Mouse (Mus musculus) forebrain, embryonic 16.5 days (tissue): ENCODE data around the gene Trmt2a. TPM values are rescaled to one million over a fixed set of nuclear protein-coding genes. Genes with fewer than 3 reads are reported as not detected.
"Not testable (repeated sequence)": the region's sequence is repeated elsewhere in the genome, so short reads cannot be mapped to it uniquely, and the experiment has no call there.

Source experiments
- ATAC-seq: fragments of 200-750 bp; cut with Nextera tagmentation; 2 replicates; pipeline ENCODE4 v1.8.0; 2017; ENCODE audit warnings: mild to moderate bottlenecking, moderate library complexity
- H3K27ac ChIP-seq: fragments of 300-500 bp; sonication (generic); 2 replicates; pipeline ENCODE4 v1.5.1; 2014; ENCODE audit warnings: low read length, control low read depth
- H3K27me3 ChIP-seq: fragments of 300-500 bp; sonication (generic); replicated peaks from 2 replicates; pipeline ENCODE4 v1.6.1; 2014; ENCODE audit warnings: low read length; ENCODE audit not compliant: control insufficient read depth, insufficient read depth
- H3K36me3 ChIP-seq: fragments of 300-500 bp; sonication (generic); 2 replicates; pipeline ENCODE4 v1.6.1; 2014; ENCODE audit not compliant: control insufficient read depth, insufficient read depth
- H3K4me1 ChIP-seq: fragments of 300-500 bp; sonication (generic); replicated peaks from 2 replicates; pipeline ENCODE4 v1.6.1; 2014; ENCODE audit warnings: low read length; ENCODE audit not compliant: control insufficient read depth, insufficient read depth
- H3K4me2 ChIP-seq: fragments of 300-500 bp; sonication (generic); 2 replicates; pipeline ENCODE4 v1.6.1; 2014; ENCODE audit warnings: mild to moderate bottlenecking, low read length, control low read depth
- H3K4me3 ChIP-seq: fragments of 300-500 bp; sonication (generic); replicated peaks from 2 replicates; pipeline ENCODE4 v1.5.1; 2014; ENCODE audit warnings: mild to moderate bottlenecking, low read length, control low read depth
- H3K9ac ChIP-seq: fragments of 300-500 bp; sonication (generic); replicated peaks from 2 replicates; pipeline ENCODE4 v1.6.1; 2014; ENCODE audit warnings: low read depth, low read length, control low read depth
- H3K9me3 ChIP-seq: fragments of 300-500 bp; sonication (generic); 2 replicates; pipeline ENCODE4 v1.6.1; 2016; ENCODE audit warnings: low read length; ENCODE audit not compliant: control insufficient read depth
- WGBS: fragments of 180-500 bp; shearing (Covaris S2); extraction: QIAGEN DNeasy Blood & Tissue Kit; methylation state at CpG from one replicate; pipeline ENCODE4 v1.1.7; 2014; 5-methylcytosine and 5-hydroxymethylcytosine counted together
- polyA plus RNA-seq: library from polyadenylated mRNA; unstranded; fragments of >200 nt; fragmentation: Nextera tagmentation; extraction: Ambion mirVana; gene quantifications from 2 replicates; pipeline ENCODE4 v1.2.1, GENCODE M21; 2015

Trmt2a gene
- polyA plus RNA-seq, 1 experiment from 2014 or later = 139 TPM

DNA sequence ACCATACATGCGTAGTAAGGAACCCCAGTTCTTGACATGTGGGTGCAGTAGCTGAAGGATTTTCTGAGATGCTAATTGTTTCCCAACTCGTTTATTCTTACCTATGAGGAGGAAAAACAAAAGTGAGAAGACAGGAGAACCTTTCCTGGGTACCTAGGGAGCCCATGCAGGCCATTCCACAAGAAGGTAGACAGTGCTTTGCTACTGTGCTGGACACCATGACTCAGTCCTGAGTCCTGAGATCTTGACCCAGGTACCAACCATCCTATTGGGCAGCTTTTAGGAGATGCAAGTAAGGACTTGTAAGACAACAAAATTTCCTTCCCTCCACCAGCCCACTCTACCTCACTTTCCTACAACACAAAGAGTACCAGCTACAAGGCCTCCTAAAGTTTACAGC lies 9.7 kb downstream of the Trmt2a start, which contains the start of gene Gm49776:
Gene Gm49776, minus strand, starts transcription at position 101 of the 400 bp plus-strand sequence.
- H3K4me3 ChIP-seq = no peak within 1 kb of the TSS
- H3K9me3 ChIP-seq = no peaks in the 10 kb centered on the region
- H3K9ac ChIP-seq = no peak within 1 kb of the TSS
- ATAC-seq = no peak
- WGBS = 94% methylated on average over 2 of the region's 2 CpGs
- no peaks in the 10 kb centered on the region for H3K4me1 ChIP-seq
- no peaks in the 10 kb centered on the region for H3K27me3 ChIP-seq
- H3K27ac ChIP-seq = no peak within 1 kb of the TSS
- H3K36me3 ChIP-seq = peaks cover 58% of the 10 kb centered on the region
- no peak within 1 kb of the TSS for H3K4me2 ChIP-seq

GRCm38 (mm10) chr16:18265024-18265423 lies 16.5 kb downstream of the Trmt2a start:
- Histone ChIP-seq H3K4me3 (no peak overlapping the region), H3K4me1 (no peaks in the 10 kb centered on the region), H3K27me3 (no peaks in the 10 kb centered on the region), H3K9ac (no peak overlapping the region), H3K36me3 (peaks cover 40% of the 10 kb centered on the region), H3K4me2 (no peak overlapping the region), H3K27ac (no peak overlapping the region), H3K9me3 (no peaks in the 10 kb centered on the region)
- no peak for ATAC-seq
- 74% methylated on average over 2 of the region's 2 CpGs for WGBS

DNA sequence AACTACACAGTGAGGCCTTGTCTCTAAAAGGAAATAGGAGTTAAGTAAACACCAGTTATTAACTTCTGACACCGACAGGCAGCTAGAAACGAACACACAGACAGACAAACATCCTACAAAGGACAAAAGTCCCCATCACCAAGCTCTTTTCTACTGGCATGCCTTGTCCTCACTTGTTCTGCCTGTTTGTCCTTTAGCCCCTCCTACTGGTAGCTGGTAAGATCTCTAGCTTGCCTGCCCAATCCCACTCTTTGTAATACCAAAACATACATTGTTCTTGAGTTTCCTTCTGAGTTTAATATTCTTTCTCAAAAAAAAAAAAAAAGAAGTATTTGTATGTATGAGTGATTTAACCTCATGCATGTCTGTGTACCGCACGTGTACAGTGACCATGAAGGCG lies 19.7 kb downstream of the Trmt2a start:
- H3K9me3 ChIP-seq = no peaks in the 10 kb centered on the region
- H3K27ac ChIP-seq = no peak overlapping the region
- H3K9ac ChIP-seq = no peak overlapping the region
- H3K4me2 ChIP-seq = no peak overlapping the region
- WGBS = 91% methylated on average over 5 of the region's 5 CpGs
- peaks cover 53% of the 10 kb centered on the region for H3K36me3 ChIP-seq
- H3K27me3 ChIP-seq = no peaks in the 10 kb centered on the region
- no peak for ATAC-seq
- no peaks in the 10 kb centered on the region for H3K4me1 ChIP-seq
- H3K4me3 ChIP-seq = no peak overlapping the region

DNA sequence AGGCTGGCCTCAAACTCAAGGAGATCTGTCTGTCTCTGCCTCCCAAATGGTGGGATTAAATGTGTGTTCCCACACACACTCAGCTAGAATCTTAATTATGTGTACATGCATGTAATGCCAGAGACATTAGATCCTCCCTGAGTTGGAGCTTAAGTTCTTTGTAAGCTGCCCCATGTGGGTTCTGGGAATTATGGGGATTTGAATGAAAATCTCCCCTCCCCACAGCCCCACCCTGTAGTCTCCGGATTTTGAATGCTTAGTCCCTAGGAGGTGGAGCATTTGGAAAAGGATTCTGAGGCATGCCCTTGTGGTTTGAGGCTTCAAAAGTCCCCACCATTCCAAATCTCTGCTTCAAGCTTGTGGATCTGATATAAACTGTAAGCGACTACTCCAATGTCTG lies 26.7 kb downstream of the Trmt2a start:
- WGBS = 67% methylated on average over 2 of the region's 2 CpGs
- ATAC-seq = no peak
- Histone ChIP-seq H3K4me3 (no peak overlapping the region), H3K27me3 (no peaks in the 10 kb centered on the region), H3K9ac (no peak overlapping the region), H3K4me2 (no peak overlapping the region), H3K9me3 (no peaks in the 10 kb centered on the region), H3K4me1 (no peaks in the 10 kb centered on the region), H3K36me3 (peaks cover 57% of the 10 kb centered on the region), H3K27ac (no peak overlapping the region)

GRCm38 (mm10) chr16:18288166-18288565 lies 39.7 kb downstream of the Trmt2a start:
- H3K27ac ChIP-seq = no peak overlapping the region; the same call in 1 of the 2 replicates
- ATAC-seq = no peak
- peak overlapping the region; percentile 98 for H3K4me2 ChIP-seq
- H3K4me1 ChIP-seq = peaks cover 30% of the 10 kb centered on the region
- peaks cover 12% of the 10 kb centered on the region for H3K36me3 ChIP-seq
- peak overlapping the region; percentile 100 for H3K4me3 ChIP-seq
- H3K27me3 ChIP-seq = no peaks in the 10 kb centered on the region
- H3K9me3 ChIP-seq = no peaks in the 10 kb centered on the region
- under 1% methylated on average over 4 of the region's 4 CpGs for WGBS
- peak overlapping the region; percentile 97 for H3K9ac ChIP-seq

GRCm38 (mm10) chr16:18288581-18289061 lies 40.1 kb downstream of the Trmt2a start:
- H3K4me3 ChIP-seq = peak overlapping the region; percentile 100
- peaks cover 30% of the 10 kb centered on the region for H3K4me1 ChIP-seq
- ATAC-seq = peak; percentile 68
- peak overlapping the region; percentile 98 for H3K4me2 ChIP-seq
- peak overlapping the region; percentile 97 for H3K9ac ChIP-seq
- H3K36me3 ChIP-seq = peaks cover 7% of the 10 kb centered on the region
- H3K27ac ChIP-seq = peak overlapping the region; percentile 82
- no peaks in the 10 kb centered on the region for H3K27me3 ChIP-seq
- under 1% methylated on average over 30 of the region's 31 CpGs for WGBS
- no peaks in the 10 kb centered on the region for H3K9me3 ChIP-seq

DNA sequence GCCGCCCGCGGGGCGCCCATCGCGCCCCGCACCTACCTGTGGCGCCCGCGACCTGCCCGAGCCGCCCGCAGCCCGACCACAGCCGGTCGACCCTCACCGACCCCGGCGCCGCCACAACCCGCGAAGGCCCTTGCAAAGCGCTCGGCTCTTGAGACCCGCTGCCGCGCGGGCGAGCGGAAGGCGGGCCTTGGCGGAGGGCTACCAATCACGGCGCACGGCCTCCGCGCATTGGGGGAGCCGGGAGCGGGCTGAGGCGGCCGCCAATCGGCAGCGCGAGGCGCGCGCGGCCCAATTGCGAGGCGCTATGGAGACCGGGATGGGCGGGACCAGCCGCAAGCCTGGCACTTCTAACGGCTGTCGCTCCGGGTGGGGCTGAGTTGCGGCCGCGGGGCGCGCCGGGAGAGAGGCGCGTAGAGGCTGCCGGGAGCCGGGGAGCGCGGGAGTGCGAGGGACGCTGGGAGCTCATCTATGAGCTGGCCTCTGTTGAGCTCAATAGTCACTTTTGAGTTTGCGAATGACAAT lies 40.6 kb downstream of the Trmt2a start, which contains the start of gene Dgcr8:
Gene Dgcr8, minus strand, starts transcription at position 180 of the 522 bp plus-strand sequence.
- Histone ChIP-seq H3K36me3 (0 out of 2 replicates have a peak, but pooled peaks cover 4% of the 10 kb centered on the region), H3K4me2 (peak within 1 kb of the TSS; percentile 98), H3K27me3 (no peaks in the 10 kb centered on the region), H3K9ac (peak within 1 kb of the TSS; percentile 97), H3K27ac (peak within 1 kb of the TSS; percentile 82), H3K9me3 (no peaks in the 10 kb centered on the region), H3K4me3 (peak within 1 kb of the TSS; percentile 100), H3K4me1 (peaks cover 30% of the 10 kb centered on the region)
- WGBS = under 1% methylated on average over 58 of the region's 71 CpGs
- ATAC-seq = peak; percentile 100

GRCm38 (mm10) chr16:18289614-18290013 lies 41.1 kb downstream of the Trmt2a start:
- Histone ChIP-seq H3K4me1 (peaks cover 30% of the 10 kb centered on the region), H3K4me2 (peak overlapping the region; percentile 44), H3K27ac (peak overlapping the region; percentile 37; the same call in 1 of the 2 replicates), H3K9ac (peak overlapping the region; percentile 35; the same call in 1 of the 2 replicates), H3K4me3 (peak overlapping the region; percentile 100)
- 2% methylated on average over 9 of the region's 10 CpGs for WGBS
- ATAC-seq, H3K36me3 ChIP-seq, H3K27me3 ChIP-seq, H3K9me3 ChIP-seq: not testable (repeated sequence)
